Mouse (Mus musculus): Measurements from ENCODE around the gene Drosha.
"Not testable (repeated sequence)": the region's sequence is repeated elsewhere in the genome, so short reads cannot be mapped to it uniquely, and the experiment has no call there.

Gene Drosha

GRCm38 (mm10) chr15:12824197-12824952 lies at the start of gene Drosha, which contains the start of gene 6030458C11Rik:
TSS of gene Drosha (plus strand) at chr15:12824815.
TSS of gene 6030458C11Rik (minus strand) at chr15:12824649.
- DNase-seq (ENCODE audit: low spot score): peak; percentile 95

GRCm38 (mm10) chr15:12781296-12781695 lies 43.3 kb upstream of the Drosha start:
- no peak for DNase-seq (ENCODE audit: low spot score)

GRCm38 (mm10) chr15:12781729-12782326 lies 42.8 kb upstream of the Drosha start:
- no peak for DNase-seq (ENCODE audit: low spot score)

- DNase-seq (ENCODE audit: low spot score): no peak
These were observed 36.1 kb upstream of the Drosha start for GRCm38 (mm10) chr15:12788536-12788935.

DNA sequence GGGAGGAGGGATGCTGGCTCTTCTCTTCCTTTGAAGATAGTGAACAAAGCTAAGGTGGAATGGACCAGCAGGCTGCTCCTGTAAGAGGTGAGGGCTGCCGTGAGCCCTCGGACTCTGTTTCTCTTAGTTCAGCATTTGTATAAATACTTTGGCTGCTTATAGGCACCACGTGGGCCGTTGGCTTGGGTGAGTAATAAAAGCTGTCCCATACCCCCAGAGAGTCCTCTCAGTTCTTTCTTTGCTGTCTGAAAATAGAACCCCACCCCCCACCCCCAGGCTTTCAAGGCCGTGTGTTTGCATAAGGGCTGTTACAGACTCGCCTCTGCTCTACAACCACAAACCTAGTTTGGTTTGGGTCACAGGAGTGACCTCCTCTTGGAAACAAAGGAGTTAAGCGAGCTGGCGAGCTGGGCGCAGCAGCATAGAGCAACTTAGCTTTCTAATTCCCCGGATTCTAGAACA lies 35.2 kb upstream of the Drosha start:
- DNase-seq (ENCODE audit: low spot score): no peak

DNA sequence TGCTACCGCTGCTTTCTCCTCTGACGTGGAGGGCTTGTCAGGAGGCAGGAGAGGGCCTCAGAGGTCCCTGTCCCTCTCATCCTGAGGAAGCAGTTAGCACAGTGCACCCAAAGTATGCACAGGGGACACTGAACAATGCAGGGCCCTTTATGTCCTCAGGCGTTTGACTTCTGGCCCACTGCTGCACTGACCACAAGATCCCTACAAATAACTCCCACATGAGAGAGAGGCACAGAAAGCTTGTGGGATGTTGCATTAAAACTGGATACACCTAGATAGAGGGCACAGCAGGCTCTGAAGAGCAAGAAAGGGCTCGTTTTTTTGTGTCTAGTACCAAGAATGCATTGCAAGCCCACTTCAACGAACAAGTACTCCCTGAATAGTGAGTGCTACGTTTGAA lies 30.3 kb upstream of the Drosha start:
- DNase-seq (ENCODE audit: low spot score): no peak

- DNase-seq (ENCODE audit: low spot score): peak; percentile 65
These were observed 29.1 kb upstream of the Drosha start for GRCm38 (mm10) chr15:12795457-12795894.

DNA sequence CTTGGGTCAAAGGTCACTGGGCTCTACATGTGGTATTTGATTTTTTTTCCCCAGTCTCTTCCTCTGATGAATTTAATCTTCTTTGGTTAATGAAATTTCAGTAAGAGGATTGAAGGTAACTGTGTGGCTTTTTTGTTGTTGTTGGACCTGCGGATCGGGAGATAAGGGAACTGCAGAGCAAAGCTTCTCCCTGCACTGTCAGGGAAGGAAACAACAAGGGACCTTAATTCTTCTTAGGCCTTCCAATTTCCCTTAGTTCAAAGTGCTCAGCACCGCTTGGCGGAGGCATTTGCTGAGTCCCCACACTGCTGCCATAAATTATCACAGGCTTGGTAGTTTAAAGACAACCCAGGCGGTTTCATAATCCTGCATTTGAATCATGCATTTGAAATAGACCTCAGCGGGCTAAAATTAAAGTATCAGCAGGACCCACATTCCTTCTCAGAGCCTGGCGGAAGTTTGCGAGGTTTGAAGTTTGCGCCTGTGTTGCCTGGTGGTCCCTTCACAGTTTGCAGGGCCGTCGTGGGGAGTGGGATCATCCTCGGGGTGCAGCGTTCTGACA lies 28.6 kb upstream of the Drosha start:
- DNase-seq (ENCODE audit: low spot score): no peak

- DNase-seq (ENCODE audit: low spot score): no peak
These were observed 26.6 kb upstream of the Drosha start for GRCm38 (mm10) chr15:12798043-12798442.

GRCm38 (mm10) chr15:12800405-12801141 lies 24.0 kb upstream of the Drosha start:
- no peak for DNase-seq (ENCODE audit: low spot score)

DNA sequence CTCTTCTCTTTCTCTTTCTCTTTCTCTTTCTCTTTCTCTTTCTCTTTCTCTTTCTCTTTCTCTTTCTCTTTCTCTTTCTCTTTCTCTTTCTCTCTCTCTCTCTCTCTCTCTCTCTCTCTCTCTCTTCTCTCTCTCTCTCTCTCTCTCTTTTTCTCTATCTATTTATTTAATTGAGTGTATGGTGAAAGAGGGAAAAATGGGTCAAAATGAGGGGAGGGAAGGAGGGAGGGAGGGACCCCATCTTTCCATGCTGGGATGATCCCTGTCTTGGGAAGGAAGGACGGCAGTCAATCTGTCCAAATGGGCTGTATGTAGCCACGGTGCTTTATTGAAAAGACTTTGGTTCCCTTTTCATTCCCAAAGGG lies 23.5 kb upstream of the Drosha start:
- not testable (repeated sequence) for DNase-seq (ENCODE audit: low spot score)

GRCm38 (mm10) chr15:12805071-12805470 lies 19.5 kb upstream of the Drosha start:
- DNase-seq (ENCODE audit: low spot score): no peak

DNA sequence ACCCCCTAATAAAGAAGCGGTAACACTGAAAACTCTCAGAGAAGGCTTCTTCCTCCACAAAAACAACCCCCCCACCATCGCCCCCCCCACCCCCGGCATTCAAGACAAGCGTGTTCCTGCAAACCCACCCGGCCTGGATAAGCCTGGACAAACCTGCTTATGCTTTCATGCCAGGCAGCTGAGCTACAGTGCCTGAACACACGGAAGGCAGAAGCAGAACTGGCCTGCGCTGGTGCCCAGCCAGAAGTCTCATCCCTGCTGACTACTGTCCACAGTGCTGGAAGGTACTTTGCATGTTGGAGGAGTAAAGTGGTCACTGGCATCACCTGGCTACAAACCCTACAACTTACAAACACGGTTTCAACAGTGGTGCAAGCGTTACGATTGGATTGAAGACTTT lies 17.5 kb upstream of the Drosha start:
- DNase-seq (ENCODE audit: low spot score): no peak

GRCm38 (mm10) chr15:12809305-12809704 lies 15.3 kb upstream of the Drosha start:
- no peak for DNase-seq (ENCODE audit: low spot score)

DNA sequence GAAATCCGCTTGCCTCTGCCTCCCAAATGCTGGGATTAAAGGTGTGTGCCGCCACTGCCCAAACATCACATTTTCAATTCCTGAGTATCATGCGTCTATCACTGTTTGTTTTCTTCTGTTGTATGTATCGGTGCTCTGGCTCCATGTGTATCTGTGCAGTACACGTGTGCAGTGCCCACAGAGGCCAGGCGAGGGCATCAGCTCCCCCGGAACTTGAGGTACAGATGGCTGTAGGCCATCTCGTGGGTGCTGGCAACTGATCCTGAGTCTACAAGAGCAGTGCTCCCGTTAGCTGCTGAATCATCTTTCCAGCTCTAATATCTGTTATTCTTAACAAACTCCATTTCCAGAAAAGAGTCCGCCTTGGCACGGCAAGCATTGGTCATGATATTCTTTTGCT lies 12.0 kb upstream of the Drosha start:
- no peak for DNase-seq (ENCODE audit: low spot score)

DNA sequence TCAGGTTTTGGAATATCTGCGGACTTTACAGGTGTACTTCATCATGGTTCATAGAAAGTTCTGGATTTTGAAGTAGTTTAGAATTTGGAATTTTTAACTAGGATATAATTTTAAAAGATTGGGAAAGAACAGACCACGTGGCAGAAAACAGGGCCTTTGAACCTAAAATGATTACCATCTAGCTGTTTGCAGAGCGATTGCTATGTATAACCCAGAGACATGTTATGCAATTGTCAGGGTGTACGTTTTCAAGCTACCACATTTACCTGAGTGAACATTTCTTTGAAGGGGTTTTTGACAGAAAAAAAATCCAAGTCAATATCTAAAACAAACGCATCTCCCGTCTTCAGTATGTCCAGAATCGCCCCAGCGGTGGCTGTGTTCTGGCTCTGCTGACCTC lies 7.0 kb upstream of the Drosha start:
- DNase-seq (ENCODE audit: low spot score): no peak

- no peak for DNase-seq (ENCODE audit: low spot score)
These were observed 1.9 kb upstream of the Drosha start for GRCm38 (mm10) chr15:12822416-12823395.

DNA sequence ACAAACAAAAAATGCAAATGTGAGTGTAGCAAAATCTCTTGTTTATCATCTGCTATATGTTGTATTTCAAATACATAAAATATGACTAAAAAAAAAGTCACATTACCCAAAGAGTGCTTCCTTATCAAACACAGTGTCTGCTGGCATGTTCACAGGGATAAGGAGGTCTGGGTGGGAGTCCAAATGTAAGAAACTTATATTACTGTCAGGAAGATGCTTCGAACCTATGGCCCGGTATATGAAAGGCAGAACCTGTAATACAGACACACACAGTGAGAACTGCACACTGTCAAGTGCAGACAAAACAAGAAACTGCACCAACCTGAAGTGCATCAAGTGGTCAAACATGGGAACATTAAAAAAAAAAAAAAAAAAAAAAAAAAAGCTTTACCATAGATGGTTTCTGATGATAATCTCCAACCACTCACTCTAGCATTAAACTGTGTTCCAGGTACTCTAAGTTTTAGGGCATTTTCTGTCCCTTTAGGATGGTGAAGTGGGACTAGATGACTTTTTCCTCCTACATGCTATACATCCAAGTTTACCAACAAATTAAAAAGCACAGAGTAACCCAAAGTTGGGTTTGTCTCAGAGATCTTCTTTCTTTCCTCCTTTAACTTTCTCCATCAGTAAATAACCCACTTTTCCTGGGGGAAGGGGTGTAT lies 1.0 kb upstream of the Drosha start:
- no peak for DNase-seq (ENCODE audit: low spot score)

- peak; percentile 22 for DNase-seq (ENCODE audit: low spot score)
These were observed 350 bp downstream of the Drosha start for GRCm38 (mm10) chr15:12824965-12825364.

DNA sequence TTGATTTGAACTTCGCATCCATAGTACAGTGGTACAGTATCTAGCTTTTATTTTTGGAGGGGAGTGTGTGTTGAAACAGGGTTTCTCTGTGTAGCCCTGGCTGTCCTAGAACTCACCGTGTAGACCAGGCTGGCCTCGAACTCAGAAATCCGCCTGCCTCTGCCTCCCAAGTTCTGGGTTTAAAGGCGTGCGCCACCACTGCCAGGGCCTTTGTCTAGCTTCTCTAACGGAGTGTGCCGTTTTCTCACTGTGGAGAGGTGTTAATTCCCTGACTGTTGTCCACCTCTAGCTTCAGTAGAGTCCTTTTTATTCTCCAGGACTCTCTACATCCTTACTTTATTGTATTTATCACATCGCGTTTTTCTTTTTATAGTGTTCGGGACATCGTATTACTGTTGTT lies 793 bp downstream of the Drosha start:
- no peak for DNase-seq (ENCODE audit: low spot score)

GRCm38 (mm10) chr15:12829878-12830277 lies 5.3 kb downstream of the Drosha start:
- no peak for DNase-seq (ENCODE audit: low spot score)

Measured in left cerebral cortex, adult 11 months (tissue).